Mouse (Mus musculus): ENCODE measurements around the gene Atoh8. TPM values are rescaled to one million over a fixed set of nuclear protein-coding genes. Genes with fewer than 3 reads are reported as not detected.
A peak's percentile ranks its signal among the peaks of the same experiment; 100 is the strongest.

Gene Atoh8
- 1.9 and 4.3 TPM in 2 replicates for polyA plus RNA-seq (2012; ENCODE audit: insufficient read depth, insufficient read length, missing spikeins)

GRCm38 (mm10) chr6:72235098-72235806 is at the start of gene Atoh8:
TSS of gene Atoh8 (minus strand) at chr6:72235577.
- peak within 1 kb of the TSS; percentile 92 for H3K4me3 ChIP-seq (ENCODE audit: insufficient read depth, low read depth, low read length)
- H3K4me1 ChIP-seq (ENCODE audit: control insufficient read depth, insufficient read depth, insufficient read length, low read length): peaks cover 13% of the 10 kb centered on the region
- peak within 1 kb of the TSS; percentile 79 for H3K27ac ChIP-seq (replicated peaks; ENCODE audit: low read depth, low read length)

- no peaks in the 10 kb centered on the region for H3K4me1 ChIP-seq (ENCODE audit: control insufficient read depth, insufficient read depth, insufficient read length, low read length)
- no peak overlapping the region for H3K4me3 ChIP-seq (ENCODE audit: insufficient read depth, low read depth, low read length)
- H3K27ac ChIP-seq (replicated peaks; ENCODE audit: low read depth, low read length): no peak overlapping the region
Observed at GRCm38 (mm10) chr6:72283914-72284313, 48.5 kb upstream of the Atoh8 start.

GRCm38 (mm10) chr6:72280410-72280998 is 45.1 kb upstream of the Atoh8 start:
- Histone ChIP-seq H3K4me3 (ENCODE audit: insufficient read depth, low read depth, low read length) (no peak overlapping the region), H3K4me1 (ENCODE audit: control insufficient read depth, insufficient read depth, insufficient read length, low read length) (peaks cover 7% of the 10 kb centered on the region), H3K27ac (replicated peaks; ENCODE audit: low read depth, low read length) (no peak overlapping the region)

GRCm38 (mm10) chr6:72279505-72279904 is 44.1 kb upstream of the Atoh8 start:
- Histone ChIP-seq H3K4me1 (ENCODE audit: control insufficient read depth, insufficient read depth, insufficient read length, low read length) (peaks cover 8% of the 10 kb centered on the region), H3K4me3 (ENCODE audit: insufficient read depth, low read depth, low read length) (no peak overlapping the region), H3K27ac (replicated peaks; ENCODE audit: low read depth, low read length) (no peak overlapping the region)

GRCm38 (mm10) chr6:72278835-72279234 is 43.5 kb upstream of the Atoh8 start:
- peak overlapping the region; percentile 96 for H3K27ac ChIP-seq (replicated peaks; ENCODE audit: low read depth, low read length)
- peaks cover 8% of the 10 kb centered on the region for H3K4me1 ChIP-seq (ENCODE audit: control insufficient read depth, insufficient read depth, insufficient read length, low read length)

GRCm38 (mm10) chr6:72277508-72278166 is 42.3 kb upstream of the Atoh8 start:
- Histone ChIP-seq H3K4me3 (ENCODE audit: insufficient read depth, low read depth, low read length) (no peak overlapping the region), H3K27ac (replicated peaks; ENCODE audit: low read depth, low read length) (peak overlapping the region; percentile 100), H3K4me1 (ENCODE audit: control insufficient read depth, insufficient read depth, insufficient read length, low read length) (peaks cover 8% of the 10 kb centered on the region)

More at GRCm38 (mm10) chr6:72278835-72279234, 43.5 kb upstream of the Atoh8 start:
- no peak overlapping the region for H3K4me3 ChIP-seq (ENCODE audit: insufficient read depth, low read depth, low read length)

- peaks cover 8% of the 10 kb centered on the region for H3K4me1 ChIP-seq (ENCODE audit: control insufficient read depth, insufficient read depth, insufficient read length, low read length)
- H3K27ac ChIP-seq (replicated peaks; ENCODE audit: low read depth, low read length): peak overlapping the region; percentile 100
- peak overlapping the region; percentile 44 for H3K4me3 ChIP-seq (ENCODE audit: insufficient read depth, low read depth, low read length)
Observed at GRCm38 (mm10) chr6:72276972-72277441, 41.6 kb upstream of the Atoh8 start.

- no peak overlapping the region for H3K4me3 ChIP-seq (ENCODE audit: insufficient read depth, low read depth, low read length)
- H3K27ac ChIP-seq (replicated peaks; ENCODE audit: low read depth, low read length): peak overlapping the region; percentile 100
- H3K4me1 ChIP-seq (ENCODE audit: control insufficient read depth, insufficient read depth, insufficient read length, low read length): peaks cover 8% of the 10 kb centered on the region
Observed at GRCm38 (mm10) chr6:72276141-72276540, 40.8 kb upstream of the Atoh8 start.

- no peak overlapping the region for H3K4me3 ChIP-seq (ENCODE audit: insufficient read depth, low read depth, low read length)
- peaks cover 12% of the 10 kb centered on the region for H3K4me1 ChIP-seq (ENCODE audit: control insufficient read depth, insufficient read depth, insufficient read length, low read length)
- H3K27ac ChIP-seq (replicated peaks; ENCODE audit: low read depth, low read length): peak overlapping the region; percentile 64
Observed at GRCm38 (mm10) chr6:72275527-72275926, 40.1 kb upstream of the Atoh8 start.

- peaks cover 12% of the 10 kb centered on the region for H3K4me1 ChIP-seq (ENCODE audit: control insufficient read depth, insufficient read depth, insufficient read length, low read length)
- H3K27ac ChIP-seq (replicated peaks; ENCODE audit: low read depth, low read length): no peak overlapping the region
- no peak overlapping the region for H3K4me3 ChIP-seq (ENCODE audit: insufficient read depth, low read depth, low read length)
Observed at GRCm38 (mm10) chr6:72273153-72273552, 37.8 kb upstream of the Atoh8 start.

- Histone ChIP-seq H3K4me1 (ENCODE audit: control insufficient read depth, insufficient read depth, insufficient read length, low read length) (peaks cover 12% of the 10 kb centered on the region), H3K27ac (replicated peaks; ENCODE audit: low read depth, low read length) (no peak overlapping the region), H3K4me3 (ENCODE audit: insufficient read depth, low read depth, low read length) (no peak overlapping the region)
Observed at GRCm38 (mm10) chr6:72272161-72272696, 36.9 kb upstream of the Atoh8 start.

- H3K4me3 ChIP-seq (ENCODE audit: insufficient read depth, low read depth, low read length): no peak overlapping the region
Observed at GRCm38 (mm10) chr6:72270952-72271519, 35.7 kb upstream of the Atoh8 start.

GRCm38 (mm10) chr6:72270258-72270657 is 34.9 kb upstream of the Atoh8 start:
- Histone ChIP-seq H3K27ac (replicated peaks; ENCODE audit: low read depth, low read length) (no peak overlapping the region), H3K4me1 (ENCODE audit: control insufficient read depth, insufficient read depth, insufficient read length, low read length) (peaks cover 14% of the 10 kb centered on the region; the same call in 1 of the 2 replicates), H3K4me3 (ENCODE audit: insufficient read depth, low read depth, low read length) (no peak overlapping the region)

More at GRCm38 (mm10) chr6:72270952-72271519, 35.7 kb upstream of the Atoh8 start:
- Histone ChIP-seq H3K27ac (replicated peaks; ENCODE audit: low read depth, low read length) (no peak overlapping the region), H3K4me1 (ENCODE audit: control insufficient read depth, insufficient read depth, insufficient read length, low read length) (peaks cover 10% of the 10 kb centered on the region; the same call in 1 of the 2 replicates)

GRCm38 (mm10) chr6:72268149-72268847 is 32.9 kb upstream of the Atoh8 start:
- no peak overlapping the region for H3K4me3 ChIP-seq (ENCODE audit: insufficient read depth, low read depth, low read length)
- H3K4me1 ChIP-seq (ENCODE audit: control insufficient read depth, insufficient read depth, insufficient read length, low read length): peaks cover 12% of the 10 kb centered on the region; the same call in 1 of the 2 replicates
- no peak overlapping the region for H3K27ac ChIP-seq (replicated peaks; ENCODE audit: low read depth, low read length)

All from brown adipose tissue, adult 24 weeks (tissue).